Mouse (Mus musculus): Measurements from ENCODE around the gene Glb1l.
A peak's percentile ranks its signal among the peaks of the same experiment; 100 is the strongest.

Gene Glb1l

GRCm38 (mm10) chr1:75192452-75192851, 18.2 kb downstream of the Glb1l start:
- DNase-seq (ENCODE audit: low read depth): peak; percentile 24

- DNase-seq (ENCODE audit: low read depth): peak; percentile 98
These were observed 18.8 kb downstream of the Glb1l start, which contains the start of the genes Ankzf1 and Atg9a for GRCm38 (mm10) chr1:75191622-75192402. Gene Ankzf1 (plus strand): TSS chr1:75192151. Gene Atg9a (minus strand): TSS chr1:75192196.

GRCm38 (mm10) chr1:75191258-75191621, 19.4 kb downstream of the Glb1l start:
- DNase-seq (ENCODE audit: low read depth): no peak

- no peak for DNase-seq (ENCODE audit: low read depth)
These were observed 20.0 kb downstream of the Glb1l start for GRCm38 (mm10) chr1:75190577-75190976.

- DNase-seq (ENCODE audit: low read depth): no peak
These were observed 22.6 kb downstream of the Glb1l start for GRCm38 (mm10) chr1:75187914-75188483.

- DNase-seq (ENCODE audit: low read depth): no peak
These were observed 23.5 kb downstream of the Glb1l start for GRCm38 (mm10) chr1:75187126-75187525.

GRCm38 (mm10) chr1:75185495-75185894, 25.1 kb downstream of the Glb1l start:
- no peak for DNase-seq (ENCODE audit: low read depth)

GRCm38 (mm10) chr1:75182160-75182559, 28.5 kb downstream of the Glb1l start:
- DNase-seq (ENCODE audit: low read depth): no peak

- no peak for DNase-seq (ENCODE audit: low read depth)
These were observed 29.2 kb downstream of the Glb1l start for GRCm38 (mm10) chr1:75181377-75181870.

- no peak for DNase-seq (ENCODE audit: low read depth)
These were observed 29.9 kb downstream of the Glb1l start for GRCm38 (mm10) chr1:75180741-75181140.

GRCm38 (mm10) chr1:75180105-75180590, 30.5 kb downstream of the Glb1l start, which contains the start of gene Abcb6:
Gene Abcb6 (minus strand): TSS chr1:75180392.
- peak; percentile 60 for DNase-seq (ENCODE audit: low read depth)

GRCm38 (mm10) chr1:75179334-75180104, 31.1 kb downstream of the Glb1l start:
- peak; percentile 68 for DNase-seq (ENCODE audit: low read depth)

GRCm38 (mm10) chr1:75168472-75169464, 41.8 kb downstream of the Glb1l start, which contains the start of gene Zfand2b:
Gene Zfand2b (plus strand): TSS chr1:75168646.
- peak; percentile 80 for DNase-seq (ENCODE audit: low read depth)

GRCm38 (mm10) chr1:75168093-75168471, 42.5 kb downstream of the Glb1l start:
- DNase-seq (ENCODE audit: low read depth): no peak

GRCm38 (mm10) chr1:75160256-75160617, 50.4 kb downstream of the Glb1l start:
- DNase-seq (ENCODE audit: low read depth): no peak

GRCm38 (mm10) chr1:75159540-75160255, 50.9 kb downstream of the Glb1l start:
- no peak for DNase-seq (ENCODE audit: low read depth)

GRCm38 (mm10) chr1:75158990-75159389, 51.6 kb downstream of the Glb1l start:
- no peak for DNase-seq (ENCODE audit: low read depth)

GRCm38 (mm10) chr1:75155837-75156236, 54.8 kb downstream of the Glb1l start:
- DNase-seq (ENCODE audit: low read depth): no peak

GRCm38 (mm10) chr1:75148727-75149126, 61.9 kb downstream of the Glb1l start:
- no peak for DNase-seq (ENCODE audit: low read depth)
